Mouse (Mus musculus): ENCODE data around the gene Gpd1.

GRCm38 (mm10) chr15:99701999-99702900 is 15.1 kb upstream of the Gpd1 start, which contains the start of gene Smarcd1:
- TF ChIP-seq CTCF (conservative IDR thresholded peaks at IDR 0.05 in 1 of 2, IDR thresholded peaks at IDR 0.05 in 1 of 2; ENCODE audit: low read depth in 2 of 2, low read length in 2 of 2) (peak; percentile 75 to 88; a peak in 3 of 4 replicates), ZMIZ1 (IDR thresholded peaks at IDR 0.05; ENCODE audit: low read depth, low read length) (no peak), USF2 (conservative IDR thresholded peaks at IDR 0.05; ENCODE audit: low read depth, low read length) (no peak), TCF12 (IDR thresholded peaks at IDR 0.05; ENCODE audit: low read depth, low read length) (peak; percentile 82; the same call in 1 of the 2 replicates), POLR2AphosphoS2 (IDR thresholded peaks at IDR 0.05; ENCODE audit: low read depth, low read length) (no peak), POLR2A (IDR thresholded peaks at IDR 0.05; ENCODE audit: low read depth, low read length) (peak; percentile 78), MEF2A (IDR thresholded peaks at IDR 0.05; ENCODE audit: borderline replicate concordance, low read depth, low read length) (no peak), ELF1 (IDR thresholded peaks at IDR 0.05; ENCODE audit: low read depth, low read length) (peak; percentile 63; the same call in 1 of the 2 replicates), MAX (IDR thresholded peaks at IDR 0.05; ENCODE audit: low read length) (peak; percentile 44; the same call in 1 of the 2 replicates)
